Mouse (Mus musculus) Patski (cell line): Measurements from ENCODE around the gene Bloc1s1. TPM values are rescaled to one million over a fixed set of nuclear protein-coding genes. Genes with fewer than 3 reads are reported as not detected.

ENCODE experiments used
- ATAC-seq: fragments of 100-300 bp; one replicate; pipeline ENCODE4 v1.8.0; 2021
- CTCF ChIA-PET: fragments of 350-600 bp; sonication (Branson Sonifier 250); formaldehyde crosslinking; loops from one replicate; lab custom pipeline; 2022; ENCODE audit warnings: inconsistent platforms; lab: Charles Lee
- POLR2A ChIA-PET: fragments of 350-600 bp; sonication (Branson Sonifier 250); formaldehyde crosslinking; loops from one replicate; lab custom pipeline; 2022; ENCODE audit warnings: antibody characterized with exemption, inconsistent platforms; lab: Charles Lee
- DNase-seq: peaks from one replicate; pipeline ENCODE4 v3.0.0-alpha.2; 2011; ENCODE audit warnings: low read depth, low spot score
- H3K27me3 ChIP-seq: fragments of 371-371 bp; one replicate; pipeline ENCODE4 v1.5.1; 2021
- CTCF ChIP-seq: fragments of 100-300 bp; IDR thresholded peaks from one replicate; pipeline ENCODE4 v1.5.1; 2021
- in situ Hi-C: fragments of 300-500 bp; cut with MboI; formaldehyde crosslinking; loops from 3 replicates; pipeline ENCODE4 v1.11.1; 2018; ENCODE audit warnings: low pct_unique_long_range_greater_than_20kb, mixed read lengths
- polyA plus RNA-seq: library from polyadenylated mRNA; unstranded; gene quantifications from one replicate; pipeline ENCODE4 v1.2.3, GENCODE M21; 2021

Bloc1s1 gene
- 203 TPM for polyA plus RNA-seq

DNA sequence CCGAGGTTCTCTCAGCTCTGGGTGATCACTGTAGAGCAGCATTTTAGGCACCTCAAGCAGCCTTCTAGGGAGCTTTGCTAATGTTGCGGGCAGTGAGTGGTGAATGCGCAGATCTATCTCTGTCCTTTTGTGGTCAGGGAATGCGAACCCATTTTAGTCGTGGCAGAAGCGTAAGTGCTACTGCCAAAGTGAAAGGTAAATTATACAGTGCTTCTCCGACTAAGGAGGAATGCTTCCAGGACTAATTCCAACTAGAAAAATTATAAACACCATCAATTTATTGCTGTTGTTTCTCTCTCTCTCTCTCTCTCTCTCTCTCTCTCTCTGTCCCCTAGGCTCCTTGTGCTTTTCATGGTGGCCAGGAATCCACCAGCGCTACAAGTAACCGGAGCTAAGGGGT is at the start of gene Bloc1s1:
TSS of gene Bloc1s1 (minus strand) at position 101 of the 400 bp plus-strand sequence.
- no peak for TF ChIP-seq CTCF
- DNase-seq, result no peak
- in situ Hi-C loops, result loop anchor here (5.0 to 25.0 kb wide), 2 partner anchors 53 to 1262 kb away; partner anchors contain the start of genes Nab2 and Nemp1
- ATAC-seq, result no peak
- no peaks in the 10 kb centered on the region for H3K27me3 ChIP-seq
- POLR2A ChIA-PET, result interaction anchor here (0.5 to 4.4 kb wide), 8 partner anchors 8 to 279 kb away, joined by 3 to 28 read pairs (median 6); no protein-coding TSS in a partner anchor
- CTCF ChIA-PET, result interaction anchor here (0.8 to 11.2 kb wide), 12 partner anchors 9 to 78 kb away, joined by 3 to 99 read pairs (median 4); partner anchors contain the start of gene Itga7

DNA sequence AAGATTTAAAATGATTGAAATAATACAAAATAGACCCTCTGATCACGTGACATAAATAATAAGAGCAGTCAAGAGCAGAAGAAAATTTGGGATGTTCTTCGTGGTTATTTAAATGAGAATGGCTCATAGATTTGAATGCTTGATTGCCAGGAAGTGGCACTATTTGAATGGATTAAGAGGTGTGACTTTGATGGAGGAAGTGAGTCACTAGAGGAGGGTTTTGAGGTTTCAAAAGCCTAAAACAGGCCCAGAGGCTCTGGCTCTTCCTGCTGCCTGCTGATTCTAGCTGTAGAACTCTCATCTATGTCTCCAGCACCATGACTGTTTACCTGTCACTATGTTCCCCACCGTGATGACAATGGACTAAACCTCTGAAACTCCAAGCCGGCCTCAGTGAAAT is 49.0 kb upstream of the Bloc1s1 start:
- ATAC-seq (no peak), DNase-seq (no peak)
- in situ Hi-C loops, result no loop called here
- H3K27me3 ChIP-seq, result no peaks in the 10 kb centered on the region
- no peak for TF ChIP-seq CTCF
- CTCF ChIA-PET, result interaction anchor here (0.9 kb wide), 1 partner anchor 25 kb away, joined by 3 read pairs; no protein-coding TSS in a partner anchor
- POLR2A ChIA-PET, result no interaction called here

DNA sequence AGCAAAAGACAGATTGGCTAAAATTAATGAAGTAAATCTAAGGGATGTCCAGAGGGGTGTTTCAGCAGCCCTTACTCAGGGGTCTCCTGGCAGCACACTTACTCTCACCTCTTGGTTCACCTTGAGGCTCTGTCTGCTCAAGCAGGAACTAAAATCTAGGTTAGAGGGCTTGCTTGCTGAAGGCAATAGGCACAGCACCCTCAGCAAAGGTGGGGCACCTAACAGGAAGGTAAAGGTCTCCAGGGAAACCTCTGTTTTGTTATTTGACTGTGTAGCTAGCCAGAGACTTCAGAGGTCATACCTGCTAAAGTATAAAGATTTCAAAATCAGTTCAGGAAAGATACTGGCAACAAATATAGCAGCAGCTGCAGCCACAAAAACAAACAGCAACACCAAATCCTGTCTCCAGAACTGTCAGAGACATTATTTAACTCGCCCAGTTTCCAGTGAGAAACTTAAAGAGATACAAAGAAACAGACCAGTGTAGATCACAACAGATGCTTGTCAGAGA is 47.0 kb upstream of the Bloc1s1 start:
- no peak for DNase-seq
- ATAC-seq, result no peak
- ChIA-PET POLR2A (no interaction called here), CTCF (interaction anchor here (0.8 kb wide), 1 partner anchor 9 kb away, joined by 3 read pairs; no protein-coding TSS in a partner anchor)
- TF ChIP-seq CTCF, result no peak
- H3K27me3 ChIP-seq, result no peaks in the 10 kb centered on the region
- in situ Hi-C loops, result no loop called here

DNA sequence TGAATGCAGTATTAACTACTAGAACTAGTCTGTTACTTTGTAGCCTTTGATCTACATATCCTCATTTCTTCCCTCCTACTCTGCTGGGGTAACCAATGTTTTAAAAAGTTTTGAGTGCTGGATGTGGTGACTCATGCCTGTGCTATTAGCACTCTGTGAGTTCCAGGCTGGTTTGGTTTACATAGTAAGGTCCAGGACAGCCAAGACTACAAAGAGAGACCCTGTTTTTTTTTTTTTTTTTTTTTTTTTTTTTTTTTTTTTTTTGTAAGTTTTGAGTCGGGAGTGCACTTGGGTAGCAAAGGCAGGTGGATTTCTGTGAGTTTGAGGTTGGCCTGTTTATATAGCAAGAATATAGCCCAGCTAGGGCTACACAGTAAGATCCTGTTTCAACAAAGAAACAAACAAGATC is 44.5 kb upstream of the Bloc1s1 start:
- no peak for TF ChIP-seq CTCF
- in situ Hi-C loops, result no loop called here
- DNase-seq (no peak), ATAC-seq (peak; percentile 93)
- CTCF ChIA-PET, result interaction anchor here (1.1 kb wide), 1 partner anchor 10 kb away, joined by 3 read pairs; no protein-coding TSS in a partner anchor
- H3K27me3 ChIP-seq, result no peaks in the 10 kb centered on the region
- POLR2A ChIA-PET, result no interaction called here

DNA sequence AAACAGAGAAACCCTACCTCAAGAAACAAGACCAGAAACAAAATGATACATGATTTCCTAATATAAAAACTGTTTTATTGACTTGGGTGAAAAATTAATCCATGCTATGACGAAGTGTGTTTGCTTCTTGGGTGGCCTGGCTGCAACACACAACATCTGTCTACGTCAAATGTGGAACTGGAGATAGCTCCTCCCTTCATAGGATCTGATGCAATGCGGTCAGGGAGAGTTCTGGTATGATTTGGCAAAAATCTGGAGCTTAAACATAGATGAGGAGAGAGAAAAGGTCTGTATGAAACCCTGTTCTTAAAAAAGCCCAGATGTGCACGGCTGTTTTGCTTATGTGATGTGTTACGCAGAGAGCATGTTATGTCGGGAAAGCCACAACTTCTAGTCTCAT is 42.0 kb upstream of the Bloc1s1 start:
- POLR2A ChIA-PET, result no interaction called here
- in situ Hi-C loops, result no loop called here
- CTCF ChIA-PET, result interaction anchor here (1.2 to 1.9 kb wide), 5 partner anchors 9 to 38 kb away, joined by 3 to 6 read pairs (median 4); no protein-coding TSS in a partner anchor
- H3K27me3 ChIP-seq, result no peaks in the 10 kb centered on the region
- TF ChIP-seq CTCF, result no peak
- ATAC-seq, result no peak
- no peak for DNase-seq

DNA sequence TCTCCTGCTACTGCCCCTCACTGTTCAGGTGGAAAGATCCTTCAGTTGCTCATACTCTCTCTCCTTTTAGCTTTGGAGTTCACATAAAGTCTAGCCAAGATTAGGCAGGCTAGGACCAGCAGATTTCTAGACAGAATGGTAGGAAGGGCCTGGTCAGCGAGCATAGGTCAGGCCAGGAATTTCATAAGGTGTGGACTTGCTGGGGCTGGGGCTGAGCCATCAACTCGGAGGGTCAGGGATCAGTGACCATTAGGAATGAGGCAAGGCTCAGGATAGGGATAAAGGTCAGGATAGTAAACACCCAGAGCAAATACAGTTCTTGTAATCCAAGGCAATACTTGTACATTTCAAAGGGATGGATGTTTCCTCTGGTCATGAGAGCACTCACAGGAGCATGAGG is 41.1 kb upstream of the Bloc1s1 start:
- no peaks in the 10 kb centered on the region for H3K27me3 ChIP-seq
- ChIA-PET CTCF (interaction anchor here (1.4 to 1.9 kb wide), 3 partner anchors 9 to 19 kb away, joined by 4 to 6 read pairs (median 4); no protein-coding TSS in a partner anchor), POLR2A (no interaction called here)
- DNase-seq, result no peak
- no peak for ATAC-seq
- no peak for TF ChIP-seq CTCF
- in situ Hi-C loops, result no loop called here

DNA sequence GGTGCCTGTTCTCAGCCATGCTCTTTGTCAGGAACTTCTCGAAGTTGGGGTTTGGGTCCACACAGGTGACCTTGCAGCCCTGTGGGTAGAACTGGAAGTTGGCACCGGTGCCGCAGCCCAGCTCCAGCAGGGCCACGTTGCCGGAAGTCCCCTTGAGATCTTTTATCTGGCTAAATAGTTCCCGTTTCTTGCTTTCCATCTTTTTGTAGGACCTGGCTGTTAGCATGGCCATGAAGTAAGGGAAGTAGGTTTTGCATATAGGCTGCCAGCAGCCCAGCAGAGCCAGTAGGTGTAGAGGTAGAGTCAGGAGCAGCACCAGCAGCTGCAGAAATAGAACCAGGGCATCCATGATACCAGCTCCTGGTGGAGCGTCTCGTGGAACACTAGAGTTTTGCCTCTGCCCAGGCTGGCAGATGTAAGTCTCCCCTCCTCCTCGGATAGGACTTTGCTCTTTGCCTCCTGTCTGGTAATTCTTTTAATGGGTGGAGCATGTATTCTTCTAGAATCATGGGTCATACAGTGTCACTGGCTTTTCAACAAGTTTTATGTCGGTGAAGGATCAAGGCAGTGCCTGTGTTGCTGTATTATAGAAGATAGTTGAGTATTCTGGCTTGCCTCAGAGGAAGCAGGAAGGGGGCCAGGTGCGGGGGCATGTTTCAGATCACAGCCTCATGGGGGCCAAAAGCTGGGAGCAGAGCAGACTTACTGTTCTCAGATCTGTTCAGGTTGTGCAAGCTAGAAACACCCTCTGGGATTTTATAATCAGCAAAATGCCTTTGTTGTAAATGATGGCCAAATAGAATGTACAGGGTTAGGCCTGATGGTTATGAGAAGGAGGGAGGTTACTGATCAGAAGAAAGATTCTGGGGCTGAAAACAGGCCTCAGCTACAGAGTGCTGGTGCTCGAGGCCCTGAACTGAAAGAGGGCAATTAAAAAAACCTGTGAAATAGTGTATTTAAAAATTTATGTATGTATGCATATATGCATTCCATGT is 37.1 kb upstream of the Bloc1s1 start, which contains the start of gene Mettl7b:
TSS of gene Mettl7b (minus strand) at position 399 of the 995 bp plus-strand sequence.
- ATAC-seq, result no peak
- POLR2A ChIA-PET, result no interaction called here
- no peak for DNase-seq
- no peaks in the 10 kb centered on the region for H3K27me3 ChIP-seq
- in situ Hi-C loops, result no loop called here
- no peak for TF ChIP-seq CTCF
- CTCF ChIA-PET, result interaction anchor here (0.8 to 1.9 kb wide), 3 partner anchors 10 to 47 kb away, joined by 3 to 6 read pairs (median 5); no protein-coding TSS in a partner anchor

DNA sequence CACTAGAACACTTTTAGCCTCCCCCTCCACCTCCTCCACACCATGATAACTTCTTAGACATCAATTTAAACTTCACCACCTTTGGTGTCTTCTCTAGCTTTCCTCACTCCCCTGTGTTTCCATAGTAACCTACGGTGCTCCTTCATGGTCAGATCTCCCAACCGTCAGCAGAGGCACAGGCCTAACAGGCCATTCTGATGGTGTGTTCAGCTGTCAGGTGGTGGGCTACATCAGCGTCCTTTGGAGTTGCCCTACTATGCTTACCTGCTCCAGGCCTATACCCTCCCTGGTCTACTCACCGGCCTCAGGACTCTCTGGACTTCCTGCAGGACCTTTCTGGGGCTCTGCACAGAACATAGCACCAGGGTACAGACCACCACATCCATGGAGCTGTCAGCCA is 36.3 kb upstream of the Bloc1s1 start:
- TF ChIP-seq CTCF, result no peak
- in situ Hi-C loops, result no loop called here
- DNase-seq, result no peak
- ATAC-seq, result no peak
- CTCF ChIA-PET, result interaction anchor here (1.6 to 1.9 kb wide), 2 partner anchors 15 to 18 kb away, joined by 3 to 5 read pairs; no protein-coding TSS in a partner anchor
- POLR2A ChIA-PET, result no interaction called here
- no peaks in the 10 kb centered on the region for H3K27me3 ChIP-seq

DNA sequence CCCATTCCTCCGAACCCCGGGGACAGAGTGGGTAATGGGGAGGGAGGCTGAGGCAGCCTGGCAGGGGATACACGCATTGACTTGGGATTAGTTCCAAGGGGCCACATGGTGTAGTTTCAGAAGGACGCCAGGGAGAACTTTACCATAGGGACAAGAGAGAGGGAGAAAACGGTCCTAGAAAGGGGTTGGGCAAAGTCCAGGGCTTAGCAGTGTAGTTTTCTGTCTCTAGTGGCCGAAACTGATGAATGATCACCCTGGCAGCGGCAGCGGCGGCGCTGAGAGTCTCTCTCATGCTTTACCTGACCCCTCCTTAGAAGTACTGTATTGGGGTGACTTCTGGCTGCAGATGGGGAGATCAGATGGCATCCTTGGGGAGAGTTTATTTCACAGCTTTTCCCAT is 34.5 kb upstream of the Bloc1s1 start:
- DNase-seq (no peak), ATAC-seq (no peak)
- POLR2A ChIA-PET, result no interaction called here
- in situ Hi-C loops, result no loop called here
- CTCF ChIA-PET, result interaction anchor here (0.9 to 1.6 kb wide), 4 partner anchors 9 to 13 kb away, joined by 3 to 4 read pairs (median 3); no protein-coding TSS in a partner anchor
- TF ChIP-seq CTCF, result no peak
- no peaks in the 10 kb centered on the region for H3K27me3 ChIP-seq
